Mouse (Mus musculus) myocyte (in vitro differentiated cells): ENCODE data around the gene Mrpl49.

Experiments
- CEBPB ChIP-seq: IDR thresholded peaks from 2 replicates; pipeline ENCODE4 v1.6.1; 2011; ENCODE audit warnings: mild to moderate bottlenecking, moderate library complexity; ENCODE audit not compliant: poor library complexity, insufficient read depth, severe bottlenecking
- E2F4 ChIP-seq: IDR thresholded peaks from one replicate; pipeline ENCODE4 v1.6.1; 2011; ENCODE audit warnings: mild to moderate bottlenecking, control low read depth, moderate library complexity; ENCODE audit not compliant: insufficient read depth
- MAX ChIP-seq: IDR thresholded peaks from one replicate; pipeline ENCODE4 v1.6.1; 2011; ENCODE audit warnings: low read depth, mild to moderate bottlenecking, control low read depth
- MYOD1 ChIP-seq, 3 experiments: IDR thresholded peaks; one replicate each; pipeline ENCODE4 v1.6.1; 2011; ENCODE audit warnings: control low read depth in 2 of 3, low read depth in 2 of 3, mild to moderate bottlenecking in 2 of 3, moderate library complexity in 1 of 3; ENCODE audit not compliant: insufficient read length in 2 of 3, control insufficient read depth in 1 of 3
- MYOG ChIP-seq, 3 experiments: IDR thresholded peaks; one replicate each; pipeline ENCODE4 v1.6.1; 2011; ENCODE audit warnings: control low read depth in 2 of 3, low read depth in 2 of 3, mild to moderate bottlenecking in 2 of 3; ENCODE audit not compliant: insufficient read length in 2 of 3, control insufficient read depth in 1 of 3, insufficient read depth in 1 of 3
- POLR2A ChIP-seq: IDR thresholded peaks from one replicate; pipeline ENCODE4 v1.6.1; 2011; ENCODE audit warnings: low read depth, mild to moderate bottlenecking, control low read depth, moderate library complexity; ENCODE audit not compliant: insufficient read length
- POLR2AphosphoS2 ChIP-seq: IDR thresholded peaks from one replicate; pipeline ENCODE4 v1.6.1; 2011; ENCODE audit warnings: low read depth, control low read depth; ENCODE audit not compliant: insufficient read length
- REST ChIP-seq: IDR thresholded peaks from one replicate; pipeline ENCODE4 v1.6.1; 2011; ENCODE audit warnings: mild to moderate bottlenecking, control low read depth, moderate library complexity; ENCODE audit not compliant: insufficient read depth, insufficient read length
- SRF ChIP-seq: IDR thresholded peaks from one replicate; pipeline ENCODE4 v1.6.1; 2011; ENCODE audit warnings: low read depth; ENCODE audit not compliant: control insufficient read depth, insufficient read length
- TCF12 ChIP-seq: IDR thresholded peaks from one replicate; pipeline ENCODE4 v1.6.1; 2011; ENCODE audit warnings: mild to moderate bottlenecking, control low read depth; ENCODE audit not compliant: poor library complexity, insufficient read depth, severe bottlenecking
- TCF3 ChIP-seq: IDR thresholded peaks from one replicate; pipeline ENCODE4 v1.6.1; 2011; ENCODE audit warnings: low read depth, control low read depth; ENCODE audit not compliant: insufficient read length
- USF1 ChIP-seq: IDR thresholded peaks from one replicate; pipeline ENCODE4 v1.6.1; 2011; ENCODE audit warnings: low read depth, mild to moderate bottlenecking, control low read depth, moderate library complexity

- TF ChIP-seq POLR2A (no peak), USF1 (no peak), E2F4 (no peak), MYOG (IDR thresholded peaks at IDR 0.05; ENCODE audit: control insufficient read depth in 1 of 3, insufficient read depth in 1 of 3, insufficient read length in 2 of 3, low read depth in 2 of 3) (no peak), TCF3 (no peak), MAX (no peak), MYOD1 (IDR thresholded peaks at IDR 0.05; ENCODE audit: control insufficient read depth in 1 of 3, insufficient read length in 2 of 3, low read depth in 2 of 3) (no peak), SRF (no peak), TCF12 (no peak), POLR2AphosphoS2 (no peak), CEBPB (no peak), REST (no peak)
Measured at GRCm38 (mm10) chr19:6038326-6038725, 19.3 kb downstream of the Mrpl49 start.
